Mouse (Mus musculus) forebrain, postnatal 0 days (tissue): Measurements from ENCODE around the gene AA986860. TPM values are rescaled to one million over a fixed set of nuclear protein-coding genes. Genes with fewer than 3 reads are reported as not detected.

ENCODE experiments used
- ATAC-seq: fragments of 200-750 bp; cut with Nextera tagmentation; 2 replicates; pipeline ENCODE4 v1.8.0; 2017; ENCODE audit warnings: mild to moderate bottlenecking, moderate library complexity
- DNase-seq: peaks from one replicate; pipeline ENCODE4 v3.0.0-alpha.2; 2015
- H3K27ac ChIP-seq: fragments of 300-500 bp; sonication (generic); 2 replicates; pipeline ENCODE4 v1.5.1; 2014; ENCODE audit warnings: low read depth, mild to moderate bottlenecking, antibody characterized with exemption, low read length, moderate library complexity, mixed read lengths
- H3K27me3 ChIP-seq: fragments of 300-500 bp; sonication (generic); 2 replicates; pipeline ENCODE4 v1.6.1; 2014; ENCODE audit warnings: mild to moderate bottlenecking, low read length, mixed read lengths; ENCODE audit not compliant: insufficient read depth
- H3K36me3 ChIP-seq: fragments of 300-500 bp; sonication (generic); 2 replicates; pipeline ENCODE4 v1.6.1; 2014; ENCODE audit warnings: mild to moderate bottlenecking, moderate library complexity; ENCODE audit not compliant: insufficient read depth
- H3K4me1 ChIP-seq: fragments of 300-500 bp; sonication (generic); 2 replicates; pipeline ENCODE4 v1.6.1; 2014; ENCODE audit warnings: antibody characterized with exemption; ENCODE audit not compliant: insufficient read depth
- H3K4me2 ChIP-seq: fragments of 300-500 bp; sonication (generic); 2 replicates; pipeline ENCODE4 v1.6.1; 2014; ENCODE audit warnings: low read depth, mild to moderate bottlenecking, moderate library complexity
- H3K4me3 ChIP-seq: fragments of 300-500 bp; sonication (generic); 2 replicates; pipeline ENCODE4 v1.5.1; 2014; ENCODE audit warnings: low read depth, low read length, mixed read lengths
- H3K9ac ChIP-seq: fragments of 300-500 bp; sonication (generic); 2 replicates; pipeline ENCODE4 v1.6.1; 2014; ENCODE audit warnings: mild to moderate bottlenecking
- H3K9me3 ChIP-seq: fragments of 300-500 bp; sonication (generic); 2 replicates; pipeline ENCODE4 v1.6.1; 2016; ENCODE audit warnings: low read length
- CTCF ChIP-seq: sonication (generic); IDR thresholded peaks from 2 replicates; pipeline ENCODE4 v1.5.1; 2016; ENCODE audit warnings: antibody characterized with exemption, control low read depth, low read depth
- WGBS: fragments of 180-500 bp; shearing (Covaris S2); extraction: QIAGEN DNeasy Blood & Tissue Kit; methylation state at CpG from one replicate; pipeline ENCODE4 v1.1.7; 2014; 5-methylcytosine and 5-hydroxymethylcytosine counted together
- polyA plus RNA-seq: library from polyadenylated mRNA; unstranded; fragments of >200 nt; fragmentation: Nextera tagmentation; extraction: Ambion mirVana; gene quantifications from 2 replicates; pipeline ENCODE4 v1.2.1, GENCODE M21; 2015
- total RNA-seq: library from RNA; depleted of rRNA; stranded (reverse); fragments of >200 nt; gene quantifications from 2 replicates; pipeline ENCODE4 v1.2.3, GENCODE M21; 2014

AA986860 gene
- total and polyA plus RNA-seq, 2 experiments from 2014 or later: 0.33 to 0.48 TPM

DNA sequence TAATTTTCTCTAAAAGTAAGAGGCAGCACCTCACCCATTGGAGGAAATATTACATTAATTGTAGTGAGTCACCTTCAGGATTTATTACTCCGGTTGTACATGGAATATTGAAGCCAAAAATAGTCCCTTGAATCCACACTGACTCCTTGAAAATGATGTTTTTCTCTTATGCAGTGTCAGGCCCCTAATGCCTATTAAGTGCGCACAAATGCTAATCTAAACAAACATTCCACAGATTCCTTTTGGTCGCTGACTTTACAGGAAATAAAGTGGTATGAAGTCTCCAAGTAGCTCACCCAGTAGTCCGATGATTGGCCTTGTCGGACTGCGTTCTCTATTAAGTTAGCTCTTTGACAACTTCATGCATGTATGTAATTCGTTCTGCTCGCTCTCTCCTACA, 3.1 kb downstream of the AA986860 start:
- DNase-seq: no peak
- Histone ChIP-seq H3K27ac (no peak overlapping the region), H3K4me3 (no peak overlapping the region), H3K4me1 (no peaks in the 10 kb centered on the region), H3K4me2 (no peak overlapping the region), H3K9me3 (no peaks in the 10 kb centered on the region), H3K36me3 (no peaks in the 10 kb centered on the region), H3K9ac (no peak overlapping the region), H3K27me3 (no peaks in the 10 kb centered on the region)
- TF ChIP-seq CTCF: no peak
- WGBS: 77% methylated on average over 8 of the region's 8 CpGs
- no peak for ATAC-seq

DNA sequence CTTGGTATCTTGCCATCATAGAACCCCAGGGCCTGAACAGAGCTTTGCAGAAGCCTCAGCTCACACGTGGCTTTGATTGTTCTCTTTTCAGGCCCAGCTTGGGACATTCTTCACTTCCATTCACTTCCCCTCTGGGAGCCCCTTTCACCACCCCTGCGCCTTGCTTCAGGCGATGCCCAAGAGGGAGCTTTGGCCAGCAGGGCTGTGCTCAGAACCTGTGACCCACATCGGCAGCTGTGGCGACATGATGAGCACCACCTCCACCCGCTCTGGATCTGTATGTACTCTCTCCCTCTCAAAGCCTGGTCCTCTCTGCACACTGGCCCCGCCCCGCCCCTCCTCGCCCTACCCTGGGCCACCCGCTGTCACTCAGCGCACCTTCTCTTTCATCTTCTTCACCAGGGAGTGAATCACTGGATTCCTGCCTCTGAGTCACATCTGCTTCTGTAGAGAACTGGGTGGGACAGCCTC, 5.7 kb downstream of the AA986860 start:
- WGBS: 29% methylated on average over 11 of the region's 11 CpGs
- Histone ChIP-seq H3K36me3 (no peaks in the 10 kb centered on the region), H3K9me3 (no peaks in the 10 kb centered on the region)

DNA sequence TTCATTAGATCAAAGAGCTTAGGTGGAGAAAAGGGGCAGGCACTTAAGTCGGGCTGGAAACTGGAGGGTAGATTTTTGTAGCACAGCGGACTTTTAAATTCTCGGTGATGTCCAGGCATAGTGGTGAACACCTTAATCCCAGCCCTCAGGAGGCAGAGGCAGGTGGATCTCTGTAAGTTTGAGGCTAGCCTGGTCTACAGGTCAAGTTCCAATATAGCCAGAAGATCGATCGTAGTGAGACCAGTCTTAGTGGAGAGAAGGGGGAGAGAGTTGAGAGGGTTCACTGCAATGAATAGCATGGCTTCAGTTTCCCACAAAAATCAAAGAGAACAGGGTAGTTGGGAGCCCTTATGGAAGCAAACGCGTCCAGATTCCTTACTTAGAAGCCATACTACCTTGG, 6.1 kb downstream of the AA986860 start:
- no peak overlapping the region for H3K27ac ChIP-seq

More for the DNA sequence above, 5.7 kb downstream of the AA986860 start:
- Histone ChIP-seq H3K27ac (no peak overlapping the region), H3K27me3 (no peaks in the 10 kb centered on the region), H3K9ac (no peak overlapping the region), H3K4me3 (no peak overlapping the region), H3K4me2 (no peak overlapping the region), H3K4me1 (no peaks in the 10 kb centered on the region)
- ATAC-seq (no peak), DNase-seq (no peak)
- no peak for TF ChIP-seq CTCF

GRCm38 (mm10) chr1:130738551-130739106, 6.9 kb downstream of the AA986860 start:
- no peak for TF ChIP-seq CTCF
- Histone ChIP-seq H3K9ac (no peak overlapping the region), H3K4me2 (no peak overlapping the region), H3K36me3 (no peaks in the 10 kb centered on the region), H3K4me3 (no peak overlapping the region), H3K9me3 (no peaks in the 10 kb centered on the region), H3K27me3 (no peaks in the 10 kb centered on the region), H3K27ac (no peak overlapping the region), H3K4me1 (no peaks in the 10 kb centered on the region)
- ATAC-seq (no peak), DNase-seq (no peak)
- WGBS: 86% methylated on average over 3 of the region's 3 CpGs

More for the DNA sequence above, 6.1 kb downstream of the AA986860 start:
- no peak overlapping the region for H3K9ac ChIP-seq
- no peaks in the 10 kb centered on the region for H3K27me3 ChIP-seq
- H3K4me1 ChIP-seq: no peaks in the 10 kb centered on the region
- no peak overlapping the region for H3K4me2 ChIP-seq
- no peaks in the 10 kb centered on the region for H3K36me3 ChIP-seq
- no peak for ATAC-seq
- no peak for DNase-seq
- H3K9me3 ChIP-seq: no peaks in the 10 kb centered on the region
- no peak for TF ChIP-seq CTCF
- WGBS: 87% methylated on average over 7 of the region's 7 CpGs
- H3K4me3 ChIP-seq: no peak overlapping the region

GRCm38 (mm10) chr1:130739636-130740035, 7.9 kb downstream of the AA986860 start:
- Histone ChIP-seq H3K4me3 (no peak overlapping the region), H3K4me2 (no peak overlapping the region), H3K27ac (no peak overlapping the region), H3K9me3 (no peaks in the 10 kb centered on the region), H3K36me3 (no peaks in the 10 kb centered on the region), H3K4me1 (no peaks in the 10 kb centered on the region), H3K27me3 (no peaks in the 10 kb centered on the region), H3K9ac (no peak overlapping the region)
- 82% methylated on average over 3 of the region's 3 CpGs for WGBS
- TF ChIP-seq CTCF: no peak
- ATAC-seq (no peak), DNase-seq (no peak)

- WGBS: 63% methylated on average over 4 of the region's 4 CpGs
- H3K36me3 ChIP-seq: no peaks in the 10 kb centered on the region
Observed at GRCm38 (mm10) chr1:130740227-130740648, 8.5 kb downstream of the AA986860 start.

GRCm38 (mm10) chr1:130740781-130741720, 9.3 kb downstream of the AA986860 start:
- H3K9me3 ChIP-seq: no peaks in the 10 kb centered on the region
- WGBS: 48% methylated on average over 15 of the region's 15 CpGs
- no peak overlapping the region for H3K9ac ChIP-seq
- no peaks in the 10 kb centered on the region for H3K4me1 ChIP-seq
- peak; percentile 81 for ATAC-seq
- no peak overlapping the region for H3K4me3 ChIP-seq
- no peak overlapping the region for H3K4me2 ChIP-seq
- peak; percentile 56 for DNase-seq
- H3K36me3 ChIP-seq: no peaks in the 10 kb centered on the region
- no peak for TF ChIP-seq CTCF
- no peaks in the 10 kb centered on the region for H3K27me3 ChIP-seq
- H3K27ac ChIP-seq: no peak overlapping the region

More at GRCm38 (mm10) chr1:130740227-130740648, 8.5 kb downstream of the AA986860 start:
- no peak for TF ChIP-seq CTCF
- no peaks in the 10 kb centered on the region for H3K27me3 ChIP-seq
- H3K9me3 ChIP-seq: no peaks in the 10 kb centered on the region
- DNase-seq: peak; percentile 23
- no peak overlapping the region for H3K9ac ChIP-seq
- no peaks in the 10 kb centered on the region for H3K4me1 ChIP-seq
- no peak overlapping the region for H3K4me3 ChIP-seq
- no peak overlapping the region for H3K4me2 ChIP-seq
- ATAC-seq: no peak
- no peak overlapping the region for H3K27ac ChIP-seq
